Mouse (Mus musculus) lung, postnatal 14 days (tissue): ENCODE data around the gene Srsf9.
"Not testable (repeated sequence)": the region's sequence is repeated elsewhere in the genome, so short reads cannot be mapped to it uniquely, and the experiment has no call there.

Experiments used
- DNase-seq: peaks from one replicate; pipeline ENCODE4 v3.0.0; 2021

Srsf9 gene

GRCm38 (mm10) chr5:115326875-115327609 is at the start of gene Srsf9:
Gene Srsf9, plus strand, starts transcription at chr5:115327177.
- DNase-seq: peak; percentile 98

- DNase-seq: no peak
Observed at GRCm38 (mm10) chr5:115278053-115278452, 48.9 kb upstream of the Srsf9 start.

- no peak for DNase-seq
Observed at GRCm38 (mm10) chr5:115278785-115279184, 48.2 kb upstream of the Srsf9 start.

- peak; percentile 84 for DNase-seq
Observed at GRCm38 (mm10) chr5:115279226-115280049, 47.5 kb upstream of the Srsf9 start, which contains the start of gene Coq5. Gene Coq5, plus strand, starts transcription at chr5:115279666.

GRCm38 (mm10) chr5:115280050-115280687 is 46.8 kb upstream of the Srsf9 start:
- no peak for DNase-seq

GRCm38 (mm10) chr5:115284735-115285134 is 42.2 kb upstream of the Srsf9 start:
- peak; percentile 20 for DNase-seq

- DNase-seq: no peak
Observed at GRCm38 (mm10) chr5:115294173-115294572, 32.8 kb upstream of the Srsf9 start.

GRCm38 (mm10) chr5:115296347-115296746 is 30.6 kb upstream of the Srsf9 start:
- DNase-seq: no peak

GRCm38 (mm10) chr5:115300035-115300744 is 26.8 kb upstream of the Srsf9 start:
- peak; percentile 67 for DNase-seq

- DNase-seq: peak; percentile 100
Observed at GRCm38 (mm10) chr5:115300792-115301614, 26.0 kb upstream of the Srsf9 start, which contains the start of gene Dynll1. Gene Dynll1, minus strand, starts transcription at chr5:115300999.

GRCm38 (mm10) chr5:115301615-115302014 is 25.4 kb upstream of the Srsf9 start:
- DNase-seq: no peak

GRCm38 (mm10) chr5:115302190-115302589 is 24.8 kb upstream of the Srsf9 start:
- not testable (repeated sequence) for DNase-seq

- DNase-seq: no peak
Observed at GRCm38 (mm10) chr5:115312354-115312753, 14.6 kb upstream of the Srsf9 start.

GRCm38 (mm10) chr5:115312816-115313667 is 13.9 kb upstream of the Srsf9 start:
- no peak for DNase-seq

- no peak for DNase-seq
Observed at GRCm38 (mm10) chr5:115313668-115313943, 13.4 kb upstream of the Srsf9 start.

- no peak for DNase-seq
Observed at GRCm38 (mm10) chr5:115316968-115317644, 9.9 kb upstream of the Srsf9 start.

GRCm38 (mm10) chr5:115317645-115318328 is 9.2 kb upstream of the Srsf9 start:
- DNase-seq: no peak

GRCm38 (mm10) chr5:115319004-115319940 is 7.7 kb upstream of the Srsf9 start:
- peak; percentile 78 for DNase-seq
